ENCODE assay signal across 8 mouse cellular contexts in genomic region chr6:91301839-91302238, GRCm38 (mm10).
A peak's percentile ranks its signal among the peaks of the same experiment; 100 is the strongest.
DNase-seq lines count a peak whose midpoint lies in the region; ATAC-seq and TF ChIP-seq lines count a peak whose summit lies in the region.

No protein-coding gene starts in this region.

- H3K9ac ChIP-seq in limb, embryonic 13.5 days, result no peak overlapping the region
- H3K9ac ChIP-seq in liver, embryonic 12.5 days, result no peak overlapping the region

- 0 out of 2 replicates have a peak overlapping the region, but pooled peaks have one; percentile 15 for H3K27ac ChIP-seq in limb, embryonic 13.5 days
- no peak overlapping the region for H3K27ac ChIP-seq in limb, embryonic 10.5 days
- H3K27ac ChIP-seq in layer of hippocampus, adult 2 months, result peak overlapping the region; percentile 90
- no peak overlapping the region for H3K27ac ChIP-seq in liver, embryonic 12.5 days

- TF ChIP-seq CTCF in layer of hippocampus, adult 2 months (conservative IDR thresholded peaks at IDR 0.05), result no peak

- no peaks in the 10 kb centered on the region for H3K9me3 ChIP-seq in limb, embryonic 13.5 days
- no peaks in the 10 kb centered on the region for H3K9me3 ChIP-seq in limb, embryonic 10.5 days (replicated peaks)
- no peaks in the 10 kb centered on the region for H3K9me3 ChIP-seq in liver, embryonic 12.5 days (replicated peaks)

- H3K36me3 ChIP-seq in limb, embryonic 13.5 days, result no peaks in the 10 kb centered on the region
- H3K36me3 ChIP-seq in limb, embryonic 10.5 days, result no peaks in the 10 kb centered on the region
- H3K36me3 ChIP-seq in liver, embryonic 12.5 days, result no peaks in the 10 kb centered on the region

- no peak overlapping the region for H3K4me2 ChIP-seq in limb, embryonic 13.5 days (replicated peaks)
- no peak overlapping the region for H3K4me2 ChIP-seq in liver, embryonic 12.5 days

- no peak for DNase-seq in limb, embryonic 10.5 days (ENCODE audit: low spot score)
- peak; percentile 70 to 88 for DNase-seq in layer of hippocampus, adult 2 months (ENCODE audit: low spot score in 2 of 2)
- peak; percentile 84 for DNase-seq in lung, postnatal 25 days (ENCODE audit: low spot score)
- DNase-seq in telencephalon, adult 2 months (ENCODE audit: low read depth, low spot score), result peak; percentile 66
- DNase-seq in heart, postnatal 4 days, result no peak

- 48% methylated on average over 1 of the region's 1 CpGs for WGBS in limb, embryonic 13.5 days
- 46% methylated on average over 1 of the region's 1 CpGs for WGBS in limb, embryonic 10.5 days
- WGBS in liver, embryonic 12.5 days (ENCODE audit: insufficient replicate concordance), result 53% methylated on average over 1 of the region's 1 CpGs

- H3K4me1 ChIP-seq in limb, embryonic 13.5 days, result no peaks in the 10 kb centered on the region
- peaks cover 17% of the 10 kb centered on the region for H3K4me1 ChIP-seq in limb, embryonic 10.5 days
- H3K4me1 ChIP-seq in liver, embryonic 12.5 days, result no peaks in the 10 kb centered on the region

- H3K27me3 ChIP-seq in limb, embryonic 13.5 days, result peaks cover 7% of the 10 kb centered on the region
- H3K27me3 ChIP-seq in limb, embryonic 10.5 days (ENCODE audit: low read depth, poor library complexity, severe bottlenecking), result peaks cover 12% of the 10 kb centered on the region; the same call in 1 of the 2 replicates
- H3K27me3 ChIP-seq in liver, embryonic 12.5 days (replicated peaks), result peaks cover 26% of the 10 kb centered on the region

- H3K4me3 ChIP-seq in limb, embryonic 13.5 days, result no peak overlapping the region
- H3K4me3 ChIP-seq in limb, embryonic 10.5 days, result no peak overlapping the region
- H3K4me3 ChIP-seq in layer of hippocampus, adult 2 months, result no peak overlapping the region
- H3K4me3 ChIP-seq in liver, embryonic 12.5 days, result no peak overlapping the region

- ATAC-seq in limb, embryonic 13.5 days (ENCODE audit: low FRiP score, low read depth), result no peak
- no peak for ATAC-seq in inflammation-experienced regulatory T-cells, adult 6 months
- no peak for ATAC-seq in liver, embryonic 12.5 days

Comparison
In these comparisons a context has a peak if more than half of its experiments do, and no peak if none do; other contexts are left out.
1. H3K27ac ChIP-seq: peak in limb, embryonic 13.5 days (single experiment) and layer of hippocampus, adult 2 months (single experiment); none in limb, embryonic 10.5 days (single experiment) and liver, embryonic 12.5 days (single experiment).
2. DNase-seq: peak in layer of hippocampus, adult 2 months (2 of 2), lung, postnatal 25 days (single experiment) and telencephalon, adult 2 months (single experiment); none in limb, embryonic 10.5 days (single experiment) and heart, postnatal 4 days (single experiment).